Mouse (Mus musculus): ENCODE measurements around the gene Chrne. TPM values are rescaled to one million over a fixed set of nuclear protein-coding genes. Genes with fewer than 3 reads are reported as not detected.
A peak's percentile ranks its signal among the peaks of the same experiment; 100 is the strongest.

Gene Chrne
- polyA plus RNA-seq, 1 experiment from 2014 or later, result 0.33 TPM

DNA sequence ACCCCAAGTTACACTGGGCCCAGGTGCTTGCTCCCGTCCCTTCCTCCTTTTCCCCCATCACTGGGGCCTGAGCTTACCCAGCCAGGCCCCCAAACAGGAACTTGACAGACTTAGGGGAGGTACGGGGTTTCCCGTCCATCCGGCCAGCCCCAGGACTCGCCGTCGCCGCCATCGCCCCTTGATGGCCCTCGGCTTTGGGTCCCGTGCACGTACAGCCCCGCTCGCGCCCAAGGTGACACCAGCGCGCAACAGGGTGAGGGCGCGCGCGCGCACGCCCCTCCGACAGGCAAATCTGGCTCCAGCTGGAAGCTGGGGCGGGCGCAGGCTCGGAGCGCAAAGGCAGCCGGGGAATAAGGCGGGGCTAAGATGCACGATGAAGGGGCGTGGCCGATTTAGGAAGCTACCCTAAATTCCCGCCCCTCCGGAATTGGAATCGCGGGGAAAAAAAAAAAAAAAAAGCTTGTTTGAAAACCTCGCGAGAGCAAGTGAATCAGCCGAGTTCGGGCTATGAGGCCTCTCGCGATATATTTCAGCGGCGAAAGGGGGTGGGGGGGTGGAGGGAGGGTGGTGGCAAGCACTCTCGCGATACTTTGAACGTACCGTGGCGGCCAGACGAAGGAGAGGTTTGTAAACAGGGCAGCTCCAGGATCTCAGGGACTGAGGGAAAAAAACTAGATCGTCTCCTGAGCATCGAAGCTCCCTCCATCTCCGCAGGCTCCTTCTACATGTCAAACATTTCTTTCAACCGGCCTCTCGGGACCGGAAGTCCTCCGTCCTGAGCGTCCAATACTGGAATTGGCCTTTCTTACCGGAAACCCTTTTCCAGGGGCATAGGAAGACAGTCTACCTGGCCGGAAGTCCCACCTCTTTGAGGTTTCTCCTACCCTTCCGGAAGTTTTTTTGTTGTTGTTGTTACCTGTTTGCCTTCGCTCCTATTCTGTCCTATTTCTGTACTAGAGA lies 28.0 kb upstream of the Chrne start, which contains the start of the genes Rnf167 and Slc25a11:
Gene Rnf167, plus strand, starts transcription at position 545 of the 960 bp plus-strand sequence.
Gene Slc25a11, minus strand, starts transcription at position 789 of the 960 bp plus-strand sequence.
- H3K9me3 ChIP-seq (ENCODE audit: control insufficient read depth, low read length), result no peaks in the 10 kb centered on the region
- peak; percentile 91 for ATAC-seq (ENCODE audit: low read depth)
- peaks cover 41% of the 10 kb centered on the region for H3K36me3 ChIP-seq (ENCODE audit: control insufficient read depth, insufficient read depth, low read length)
- H3K4me1 ChIP-seq (replicated peaks; ENCODE audit: control insufficient read depth, insufficient read depth, low read length), result peaks cover 40% of the 10 kb centered on the region
- peak within 1 kb of the TSS; percentile 96 for H3K9ac ChIP-seq (ENCODE audit: low read length)
- H3K4me3 ChIP-seq (ENCODE audit: low read length), result peak within 1 kb of the TSS; percentile 91
- peak within 1 kb of the TSS; percentile 99 for H3K27ac ChIP-seq (ENCODE audit: low read length)
- H3K27me3 ChIP-seq (ENCODE audit: control insufficient read depth, insufficient read depth, low read depth, low read length), result no peaks in the 10 kb centered on the region
- under 1% methylated on average over 63 of the region's 63 CpGs for WGBS
- H3K4me2 ChIP-seq (ENCODE audit: low read depth, low read length), result peak within 1 kb of the TSS; percentile 94

DNA sequence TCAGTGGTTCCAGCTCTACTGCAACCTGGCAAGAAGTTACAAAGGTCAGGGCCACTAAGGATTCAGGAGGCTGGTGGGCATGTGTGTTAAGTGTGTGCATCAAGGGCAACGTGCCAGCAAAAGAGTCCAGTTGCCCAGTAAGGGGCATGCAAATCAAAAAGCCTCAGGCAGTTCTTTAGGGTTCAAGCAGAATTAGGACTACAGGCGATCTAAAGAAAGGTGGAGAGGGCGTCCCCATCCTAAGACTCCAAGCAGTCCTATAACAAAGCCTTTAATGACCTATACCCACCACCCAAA lies 27.2 kb upstream of the Chrne start:
- H3K27me3 ChIP-seq (ENCODE audit: control insufficient read depth, insufficient read depth, low read depth, low read length), result no peaks in the 10 kb centered on the region
- no peaks in the 10 kb centered on the region for H3K9me3 ChIP-seq (ENCODE audit: control insufficient read depth, low read length)
- WGBS, result 19% methylated on average over 3 of the region's 3 CpGs
- H3K27ac ChIP-seq (ENCODE audit: low read length), result peak overlapping the region; percentile 93
- H3K36me3 ChIP-seq (ENCODE audit: control insufficient read depth, insufficient read depth, low read length), result peaks cover 34% of the 10 kb centered on the region
- H3K4me3 ChIP-seq (ENCODE audit: low read length), result peak overlapping the region; percentile 91
- H3K9ac ChIP-seq (ENCODE audit: low read length), result peak overlapping the region; percentile 96
- ATAC-seq (ENCODE audit: low read depth), result no peak
- H3K4me1 ChIP-seq (replicated peaks; ENCODE audit: control insufficient read depth, insufficient read depth, low read length), result peaks cover 32% of the 10 kb centered on the region
- peak overlapping the region; percentile 76 for H3K4me2 ChIP-seq (ENCODE audit: low read depth, low read length)

DNA sequence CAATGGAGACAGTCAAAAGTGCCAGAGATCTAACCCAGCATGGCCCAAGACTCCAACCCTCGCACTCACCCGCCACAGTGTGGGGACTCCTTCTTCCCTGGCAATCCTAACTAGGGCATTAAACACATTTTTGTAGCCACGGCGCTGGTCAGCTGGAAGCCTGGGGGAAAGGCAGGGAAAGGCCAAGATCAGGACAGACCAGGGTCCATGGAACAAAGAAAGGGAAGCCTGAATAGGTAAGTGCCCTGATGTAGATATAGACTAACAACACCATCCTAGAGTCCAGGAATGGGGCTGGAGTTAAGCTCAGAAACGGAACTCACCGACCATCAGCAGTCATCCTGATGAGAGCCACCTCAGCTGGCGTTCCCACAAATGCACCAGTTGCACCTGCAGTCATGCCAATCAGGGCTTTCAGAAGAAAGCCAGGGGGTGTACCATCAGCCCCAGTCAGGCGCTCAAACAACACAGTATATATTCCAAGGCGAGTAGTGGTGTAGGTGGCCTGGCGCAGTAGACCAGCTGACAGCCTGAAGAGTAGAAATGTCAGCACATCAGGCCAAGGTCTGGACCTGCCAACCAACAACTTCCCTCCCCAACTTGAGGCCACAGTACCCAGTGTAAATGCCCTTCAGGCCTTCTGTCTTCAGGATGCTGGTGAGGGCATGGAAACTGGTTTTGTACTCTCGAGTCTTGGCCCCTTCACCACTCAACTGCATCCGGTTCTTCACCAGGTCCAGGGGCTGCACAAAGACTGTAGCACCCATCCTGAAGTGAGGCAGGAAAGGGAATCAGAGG lies 26.6 kb upstream of the Chrne start:
- ATAC-seq (ENCODE audit: low read depth), result no peak
- peak overlapping the region; percentile 76 for H3K4me2 ChIP-seq (ENCODE audit: low read depth, low read length)
- 0 out of 2 replicates have a peak overlapping the region, but pooled peaks have one; percentile 93 for H3K27ac ChIP-seq (ENCODE audit: low read length)
- H3K27me3 ChIP-seq (ENCODE audit: control insufficient read depth, insufficient read depth, low read depth, low read length), result no peaks in the 10 kb centered on the region
- H3K4me3 ChIP-seq (ENCODE audit: low read length), result peak overlapping the region; percentile 91
- peak overlapping the region; percentile 96 for H3K9ac ChIP-seq (ENCODE audit: low read length)
- WGBS, result 82% methylated on average over 12 of the region's 12 CpGs
- H3K36me3 ChIP-seq (ENCODE audit: control insufficient read depth, insufficient read depth, low read length), result peaks cover 28% of the 10 kb centered on the region
- H3K4me1 ChIP-seq (replicated peaks; ENCODE audit: control insufficient read depth, insufficient read depth, low read length), result peaks cover 27% of the 10 kb centered on the region
- H3K9me3 ChIP-seq (ENCODE audit: control insufficient read depth, low read length), result no peaks in the 10 kb centered on the region

DNA sequence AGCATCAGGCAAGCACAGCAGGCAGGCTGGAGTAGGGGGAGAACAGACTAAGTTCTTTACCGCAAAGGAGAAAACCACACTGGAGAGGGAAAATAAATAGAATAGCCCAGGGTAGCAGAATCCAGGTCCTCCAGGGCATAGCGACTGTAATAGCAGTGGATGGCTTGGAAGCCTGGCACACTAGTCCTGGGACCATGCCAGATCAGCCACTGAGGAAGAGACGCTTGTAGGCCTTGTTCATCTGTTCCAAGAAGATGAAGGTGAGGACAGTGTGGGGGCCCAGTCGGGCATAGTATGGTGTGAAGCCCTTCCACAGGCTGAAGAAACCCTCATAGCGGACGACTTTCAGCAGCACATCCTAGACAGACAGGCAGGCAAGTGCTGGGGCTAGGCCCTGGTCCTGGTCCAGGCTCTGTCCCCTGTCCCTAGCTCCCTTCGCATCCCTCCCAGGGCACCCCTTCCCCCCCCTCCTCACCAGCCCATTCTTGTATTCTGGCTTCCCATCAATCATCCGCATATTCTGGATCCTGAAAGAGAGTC lies 25.6 kb upstream of the Chrne start:
- H3K36me3 ChIP-seq (ENCODE audit: control insufficient read depth, insufficient read depth, low read length), result peaks cover 25% of the 10 kb centered on the region
- no peak overlapping the region for H3K4me2 ChIP-seq (ENCODE audit: low read depth, low read length)
- ATAC-seq (ENCODE audit: low read depth), result no peak
- H3K4me1 ChIP-seq (replicated peaks; ENCODE audit: control insufficient read depth, insufficient read depth, low read length), result peaks cover 26% of the 10 kb centered on the region
- 93% methylated on average over 8 of the region's 8 CpGs for WGBS
- no peaks in the 10 kb centered on the region for H3K27me3 ChIP-seq (ENCODE audit: control insufficient read depth, insufficient read depth, low read depth, low read length)
- no peak overlapping the region for H3K4me3 ChIP-seq (ENCODE audit: low read length)
- H3K9me3 ChIP-seq (ENCODE audit: control insufficient read depth, low read length), result no peaks in the 10 kb centered on the region
- H3K27ac ChIP-seq (ENCODE audit: low read length), result no peak overlapping the region
- H3K9ac ChIP-seq (ENCODE audit: low read length), result no peak overlapping the region

DNA sequence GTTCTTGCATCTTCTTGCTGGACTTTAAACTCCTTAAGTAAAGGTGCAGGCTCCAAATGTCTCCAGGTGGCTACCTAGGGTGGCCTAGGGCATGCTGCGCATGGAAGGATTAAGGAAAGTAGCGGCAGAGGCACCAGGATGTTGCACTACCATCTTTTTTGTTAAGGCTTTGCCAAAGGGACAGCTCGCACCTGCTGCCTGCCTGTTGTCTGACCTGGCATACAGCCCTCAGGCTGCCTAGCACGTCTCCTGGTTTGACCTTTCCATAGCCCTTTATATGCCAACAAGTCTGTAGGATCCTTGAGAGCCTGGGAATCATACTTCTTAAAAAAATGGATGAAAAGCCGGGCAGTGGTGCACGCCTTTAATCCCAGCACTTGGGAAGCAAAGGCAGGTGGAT lies 24.0 kb upstream of the Chrne start:
- Histone ChIP-seq H3K4me2 (ENCODE audit: low read depth, low read length) (no peak overlapping the region), H3K9ac (ENCODE audit: low read length) (no peak overlapping the region), H3K4me1 (replicated peaks; ENCODE audit: control insufficient read depth, insufficient read depth, low read length) (peaks cover 10% of the 10 kb centered on the region), H3K27ac (ENCODE audit: low read length) (no peak overlapping the region), H3K9me3 (ENCODE audit: control insufficient read depth, low read length) (no peaks in the 10 kb centered on the region), H3K4me3 (ENCODE audit: low read length) (no peak overlapping the region), H3K36me3 (ENCODE audit: control insufficient read depth, insufficient read depth, low read length) (peaks cover 13% of the 10 kb centered on the region), H3K27me3 (ENCODE audit: control insufficient read depth, insufficient read depth, low read depth, low read length) (no peaks in the 10 kb centered on the region)
- 88% methylated on average over 6 of the region's 6 CpGs for WGBS
- no peak for ATAC-seq (ENCODE audit: low read depth)

DNA sequence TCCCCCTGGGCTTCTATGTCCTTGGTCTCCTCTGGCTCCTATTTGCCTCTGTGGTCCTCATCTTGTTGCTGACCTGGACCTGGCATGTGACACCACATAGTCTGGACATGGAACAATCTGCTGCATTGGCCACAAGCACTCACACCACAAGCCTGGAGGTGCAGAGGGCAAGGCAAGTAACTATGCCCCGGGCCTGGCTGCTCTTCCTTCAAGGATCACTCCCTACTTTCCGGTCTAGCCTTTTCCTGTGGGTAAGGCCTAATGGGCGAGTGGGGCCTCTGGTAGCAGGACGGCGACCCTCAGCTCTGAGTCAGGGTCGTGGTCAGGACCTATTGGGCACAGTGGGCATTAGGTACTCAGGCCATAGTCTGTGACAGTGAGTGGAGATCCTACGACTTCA lies 22.2 kb upstream of the Chrne start:
- no peak overlapping the region for H3K9ac ChIP-seq (ENCODE audit: low read length)
- peaks cover 13% of the 10 kb centered on the region for H3K36me3 ChIP-seq (ENCODE audit: control insufficient read depth, insufficient read depth, low read length)
- H3K4me1 ChIP-seq (replicated peaks; ENCODE audit: control insufficient read depth, insufficient read depth, low read length), result peaks cover 10% of the 10 kb centered on the region
- H3K27me3 ChIP-seq (ENCODE audit: control insufficient read depth, insufficient read depth, low read depth, low read length), result no peaks in the 10 kb centered on the region
- no peak overlapping the region for H3K4me3 ChIP-seq (ENCODE audit: low read length)
- WGBS, result 79% methylated on average over 7 of the region's 7 CpGs
- no peak for ATAC-seq (ENCODE audit: low read depth)
- no peak overlapping the region for H3K27ac ChIP-seq (ENCODE audit: low read length)
- H3K4me2 ChIP-seq (ENCODE audit: low read depth, low read length), result no peak overlapping the region
- H3K9me3 ChIP-seq (ENCODE audit: control insufficient read depth, low read length), result no peaks in the 10 kb centered on the region

DNA sequence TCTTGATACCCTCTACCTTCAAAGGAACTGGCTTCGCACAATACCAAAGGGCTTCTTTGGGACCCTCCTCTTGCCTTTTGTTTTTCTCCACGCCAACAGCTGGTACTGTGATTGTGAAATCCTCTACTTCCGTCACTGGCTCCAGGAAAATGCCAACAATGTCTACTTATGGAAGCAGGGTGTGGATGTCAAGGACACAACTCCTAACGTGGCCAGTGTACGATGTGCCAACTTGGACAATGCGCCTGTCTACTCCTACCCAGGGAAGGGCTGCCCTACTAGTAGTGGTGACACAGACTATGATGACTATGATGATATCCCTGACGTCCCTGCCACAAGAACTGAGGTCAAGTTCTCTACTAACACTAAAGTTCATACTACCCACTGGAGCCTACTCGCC lies 21.0 kb upstream of the Chrne start:
- Histone ChIP-seq H3K27me3 (ENCODE audit: control insufficient read depth, insufficient read depth, low read depth, low read length) (no peaks in the 10 kb centered on the region), H3K4me1 (replicated peaks; ENCODE audit: control insufficient read depth, insufficient read depth, low read length) (no peaks in the 10 kb centered on the region), H3K9ac (ENCODE audit: low read length) (no peak overlapping the region), H3K4me2 (ENCODE audit: low read depth, low read length) (no peak overlapping the region), H3K27ac (ENCODE audit: low read length) (no peak overlapping the region), H3K36me3 (ENCODE audit: control insufficient read depth, insufficient read depth, low read length) (peaks cover 13% of the 10 kb centered on the region), H3K4me3 (ENCODE audit: low read length) (no peak overlapping the region), H3K9me3 (ENCODE audit: control insufficient read depth, low read length) (no peaks in the 10 kb centered on the region)
- ATAC-seq (ENCODE audit: low read depth), result no peak
- WGBS, result 78% methylated on average over 8 of the region's 8 CpGs

DNA sequence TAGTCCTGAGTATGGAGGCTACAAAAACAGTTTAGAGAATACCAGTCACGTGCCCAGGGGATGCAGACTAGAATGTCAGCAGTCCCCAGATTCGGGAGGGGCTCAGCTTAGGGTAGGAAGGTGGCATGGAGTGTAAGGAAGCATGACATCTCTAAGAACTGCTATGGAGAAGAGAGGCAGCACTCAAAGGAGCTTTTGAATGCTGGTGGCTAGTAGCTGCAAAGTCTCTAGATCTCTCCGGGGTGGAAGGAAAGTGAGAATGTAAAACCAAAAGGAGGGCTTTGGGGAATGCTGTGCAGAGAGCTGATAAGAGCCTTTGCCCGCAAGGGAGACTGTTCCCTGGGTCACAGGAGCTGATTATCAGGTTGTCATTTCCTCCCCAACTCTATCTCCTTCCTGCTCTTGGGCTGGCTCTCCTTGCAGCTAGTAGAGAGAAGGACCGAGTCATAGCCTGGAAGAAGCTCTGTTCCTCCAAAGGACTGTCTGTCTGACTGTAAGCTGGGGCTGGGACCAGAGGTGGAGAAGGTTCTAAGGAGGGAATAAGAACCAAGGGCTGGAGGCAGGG lies 19.8 kb upstream of the Chrne start, which contains the start of gene Gp1ba:
Gene Gp1ba, plus strand, starts transcription at position 409 of the 565 bp plus-strand sequence.
- H3K36me3 ChIP-seq (ENCODE audit: control insufficient read depth, insufficient read depth, low read length), result peaks cover 4% of the 10 kb centered on the region; the same call in 1 of the 2 replicates
- no peaks in the 10 kb centered on the region for H3K27me3 ChIP-seq (ENCODE audit: control insufficient read depth, insufficient read depth, low read depth, low read length)
- no peaks in the 10 kb centered on the region for H3K4me1 ChIP-seq (replicated peaks; ENCODE audit: control insufficient read depth, insufficient read depth, low read length)
- ATAC-seq (ENCODE audit: low read depth), result no peak
- H3K4me2 ChIP-seq (ENCODE audit: low read depth, low read length), result no peak within 1 kb of the TSS
- H3K27ac ChIP-seq (ENCODE audit: low read length), result no peak within 1 kb of the TSS
- WGBS, result 11% methylated on average over 5 of the region's 5 CpGs
- no peak within 1 kb of the TSS for H3K4me3 ChIP-seq (ENCODE audit: low read length)
- no peaks in the 10 kb centered on the region for H3K9me3 ChIP-seq (ENCODE audit: control insufficient read depth, low read length)
- H3K9ac ChIP-seq (ENCODE audit: low read length), result peak within 1 kb of the TSS; percentile 5; the same call in 1 of the 2 replicates

Measured in lung, embryonic 16.5 days (tissue).